Mouse (Mus musculus) stomach, embryonic 14.5 days (tissue): ENCODE data around the gene Atr. TPM values are rescaled to one million over a fixed set of nuclear protein-coding genes. Genes with fewer than 3 reads are reported as not detected.

Source experiments
- ATAC-seq: fragments of 200-750 bp; cut with Nextera tagmentation; 2 replicates; pipeline ENCODE4 v1.8.0; 2017; ENCODE audit warnings: low read depth, moderate TSS enrichment; ENCODE audit not compliant: insufficient number of reproducible peaks, insufficient read depth, low FRiP score
- H3K27ac ChIP-seq: fragments of 300-500 bp; sonication (generic); 2 replicates; pipeline ENCODE4 v1.5.1; 2014; ENCODE audit warnings: mild to moderate bottlenecking, low read length, moderate library complexity, mixed read lengths
- H3K27me3 ChIP-seq: fragments of 300-500 bp; sonication (generic); 2 replicates; pipeline ENCODE4 v1.6.1; 2014; ENCODE audit warnings: low read length, control low read depth, mixed read lengths; ENCODE audit not compliant: control insufficient read depth, insufficient read depth
- H3K36me3 ChIP-seq: fragments of 300-500 bp; sonication (generic); 2 replicates; pipeline ENCODE4 v1.6.1; 2014; ENCODE audit warnings: mild to moderate bottlenecking, control low read depth, low read length, moderate library complexity, mixed read lengths; ENCODE audit not compliant: control insufficient read depth, insufficient read depth
- H3K4me1 ChIP-seq: fragments of 300-500 bp; sonication (generic); 2 replicates; pipeline ENCODE4 v1.6.1; 2014; ENCODE audit warnings: low read length, control low read depth, mixed read lengths; ENCODE audit not compliant: control insufficient read depth, insufficient read depth
- H3K4me2 ChIP-seq: fragments of 300-500 bp; sonication (generic); replicated peaks from 2 replicates; pipeline ENCODE4 v1.6.1; 2014; ENCODE audit warnings: low read depth, low read length, control low read depth
- H3K4me3 ChIP-seq: fragments of 300-500 bp; sonication (generic); 2 replicates; pipeline ENCODE4 v1.5.1; 2014; ENCODE audit warnings: low read depth, low read length, control low read depth
- H3K9ac ChIP-seq: fragments of 300-500 bp; sonication (generic); replicated peaks from 2 replicates; pipeline ENCODE4 v1.6.1; 2014; ENCODE audit warnings: low read depth, mild to moderate bottlenecking, control low read depth, low read length, moderate library complexity, mixed read lengths
- H3K9me3 ChIP-seq: fragments of 300-500 bp; sonication (generic); 2 replicates; pipeline ENCODE4 v1.6.1; 2016; ENCODE audit warnings: low read depth, low read length, control low read depth; ENCODE audit not compliant: control insufficient read depth
- WGBS: fragments of 180-500 bp; shearing (Covaris S2); extraction: QIAGEN DNeasy Blood & Tissue Kit; methylation state at CpG from one replicate; pipeline ENCODE4 v1.1.7; 2014; 5-methylcytosine and 5-hydroxymethylcytosine counted together
- polyA plus RNA-seq: library from polyadenylated mRNA; unstranded; fragments of >200 nt; fragmentation: Nextera tagmentation; extraction: Ambion mirVana; gene quantifications from 2 replicates; pipeline ENCODE4 v1.2.1, GENCODE M21; 2014

The Atr gene
- polyA plus RNA-seq, 1 experiment from 2014 or later = 27.4 TPM

- Histone ChIP-seq H3K4me3 (no peak overlapping the region), H3K4me2 (no peak overlapping the region), H3K27ac (no peak overlapping the region), H3K4me1 (no peaks in the 10 kb centered on the region), H3K9me3 (no peaks in the 10 kb centered on the region), H3K36me3 (no peaks in the 10 kb centered on the region), H3K27me3 (no peaks in the 10 kb centered on the region), H3K9ac (no peak overlapping the region)
- WGBS = 87% methylated on average over 4 of the region's 4 CpGs
- ATAC-seq = no peak
These were observed 1.4 kb upstream of the Atr start for GRCm38 (mm10) chr9:95856004-95856403.

GRCm38 (mm10) chr9:95858027-95858570 lies 702 bp downstream of the Atr start:
- H3K4me2 ChIP-seq = peak overlapping the region; percentile 93
- ATAC-seq = peak; percentile 50
- under 1% methylated on average over 31 of the region's 31 CpGs for WGBS
- H3K27me3 ChIP-seq = no peaks in the 10 kb centered on the region
- H3K4me3 ChIP-seq = peak overlapping the region; percentile 92
- H3K9me3 ChIP-seq = no peaks in the 10 kb centered on the region
- peak overlapping the region; percentile 61; the same call in 1 of the 2 replicates for H3K27ac ChIP-seq
- peak overlapping the region; percentile 80 for H3K9ac ChIP-seq
- H3K36me3 ChIP-seq = no peaks in the 10 kb centered on the region; the same call in 1 of the 2 replicates
- no peaks in the 10 kb centered on the region for H3K4me1 ChIP-seq

- Histone ChIP-seq H3K9ac (no peak overlapping the region), H3K36me3 (peaks cover 3% of the 10 kb centered on the region), H3K27ac (no peak overlapping the region), H3K27me3 (no peaks in the 10 kb centered on the region), H3K4me2 (no peak overlapping the region), H3K4me1 (no peaks in the 10 kb centered on the region), H3K9me3 (no peaks in the 10 kb centered on the region), H3K4me3 (no peak overlapping the region)
- no peak for ATAC-seq
- WGBS = 78% methylated on average over 5 of the region's 5 CpGs
These were observed 20.8 kb downstream of the Atr start for GRCm38 (mm10) chr9:95878246-95878645.

- Histone ChIP-seq H3K9ac (no peak overlapping the region), H3K4me2 (no peak overlapping the region), H3K27ac (no peak overlapping the region), H3K9me3 (no peaks in the 10 kb centered on the region), H3K4me3 (no peak overlapping the region), H3K4me1 (no peaks in the 10 kb centered on the region), H3K36me3 (peaks cover 26% of the 10 kb centered on the region), H3K27me3 (no peaks in the 10 kb centered on the region)
- WGBS = 94% methylated on average over 2 of the region's 2 CpGs
- ATAC-seq = no peak
These were observed 25.4 kb downstream of the Atr start for GRCm38 (mm10) chr9:95882751-95883150.

- ATAC-seq = no peak
- H3K9ac ChIP-seq = no peak overlapping the region
- WGBS = 83% methylated on average over 5 of the region's 5 CpGs
These were observed 40.0 kb downstream of the Atr start for GRCm38 (mm10) chr9:95897392-95897791.

GRCm38 (mm10) chr9:95932855-95933254 lies 75.5 kb downstream of the Atr start:
- H3K36me3 ChIP-seq = no peaks in the 10 kb centered on the region; the same call in 1 of the 2 replicates
- H3K4me3 ChIP-seq = no peak overlapping the region
- H3K9ac ChIP-seq = no peak overlapping the region
- H3K27me3 ChIP-seq = no peaks in the 10 kb centered on the region
- H3K27ac ChIP-seq = no peak overlapping the region
- ATAC-seq = no peak
- no peaks in the 10 kb centered on the region for H3K4me1 ChIP-seq
- no peak overlapping the region for H3K4me2 ChIP-seq
- no peaks in the 10 kb centered on the region for H3K9me3 ChIP-seq

More at GRCm38 (mm10) chr9:95897392-95897791, 40.0 kb downstream of the Atr start:
- H3K4me2 ChIP-seq = no peak overlapping the region
- H3K27me3 ChIP-seq = no peaks in the 10 kb centered on the region
- H3K4me3 ChIP-seq = no peak overlapping the region
- no peak overlapping the region for H3K27ac ChIP-seq
- H3K9me3 ChIP-seq = no peaks in the 10 kb centered on the region
- peaks cover 20% of the 10 kb centered on the region; the same call in 1 of the 2 replicates for H3K36me3 ChIP-seq
- H3K4me1 ChIP-seq = no peaks in the 10 kb centered on the region

GRCm38 (mm10) chr9:95953658-95954057 lies 96.3 kb downstream of the Atr start:
- peak overlapping the region; percentile 64 for H3K4me2 ChIP-seq
- peak overlapping the region; percentile 96; the same call in 1 of the 2 replicates for H3K4me3 ChIP-seq
- no peak for ATAC-seq
- no peaks in the 10 kb centered on the region for H3K4me1 ChIP-seq
- H3K9ac ChIP-seq = no peak overlapping the region
- no peaks in the 10 kb centered on the region for H3K9me3 ChIP-seq
- H3K36me3 ChIP-seq = no peaks in the 10 kb centered on the region
- no peaks in the 10 kb centered on the region for H3K27me3 ChIP-seq
- 82% methylated on average over 4 of the region's 4 CpGs for WGBS
- H3K27ac ChIP-seq = no peak overlapping the region

- Histone ChIP-seq H3K9ac (peak overlapping the region; percentile 99; the same call in 1 of the 2 replicates), H3K27me3 (no peaks in the 10 kb centered on the region), H3K9me3 (no peaks in the 10 kb centered on the region), H3K36me3 (no peaks in the 10 kb centered on the region), H3K4me3 (peak overlapping the region; percentile 96), H3K4me1 (no peaks in the 10 kb centered on the region), H3K27ac (peak overlapping the region; percentile 93), H3K4me2 (peak overlapping the region; percentile 64)
- 0% methylated on average over 7 of the region's 7 CpGs for WGBS
- peak; percentile 19; the same call in 1 of the 2 replicates for ATAC-seq
These were observed 96.8 kb downstream of the Atr start for GRCm38 (mm10) chr9:95954226-95954584.
